Mouse (Mus musculus): ENCODE results near the gene Fbxl8.

- TF ChIP-seq POLR2A (IDR thresholded peaks at IDR 0.05; ENCODE audit: borderline replicate concordance, control insufficient read depth, low read depth, low read length) (no peak), CTCF (IDR thresholded peaks at IDR 0.05; ENCODE audit: control insufficient read depth, insufficient read depth, low read length) (no peak)
Observed at GRCm38 (mm10) chr8:105310118-105310517, 45.7 kb downstream of the Fbxl8 start.
